Mouse (Mus musculus): Measurements from ENCODE around the gene Sh2d2a. TPM values are rescaled to one million over a fixed set of nuclear protein-coding genes. Genes with fewer than 3 reads are reported as not detected.
"Not testable (repeated sequence)": the region's sequence is repeated elsewhere in the genome, so short reads cannot be mapped to it uniquely, and the experiment has no call there.

Gene Sh2d2a
- not detected for total RNA-seq (2021)
- long read RNA-seq, experiment 1, result 0 reads
- long read RNA-seq, experiment 2, result 0 reads

- H3K27ac ChIP-seq, result no peak within 1 kb of the TSS
- no peak for DNase-seq (ENCODE audit: extremely low spot score in 1 of 2, low spot score in 2 of 2)
- H3K4me3 ChIP-seq, result no peak within 1 kb of the TSS
- no peak for TF ChIP-seq CTCF (IDR thresholded peaks at IDR 0.05)
- intact Hi-C loops (cut with DNase I), result no loop called here
These were observed at the start of gene Sh2d2a for GRCm38 (mm10) chr3:87846650-87847110. TSS of gene Sh2d2a (plus strand) at chr3:87846755.

- no peak overlapping the region for H3K4me3 ChIP-seq
- no peak for TF ChIP-seq CTCF (IDR thresholded peaks at IDR 0.05)
- DNase-seq (ENCODE audit: extremely low spot score in 1 of 2, low spot score in 2 of 2), result no peak
- H3K27ac ChIP-seq, result no peak overlapping the region
- intact Hi-C loops (cut with DNase I), result no loop called here
These were observed 44.9 kb upstream of the Sh2d2a start for GRCm38 (mm10) chr3:87801681-87802080.

GRCm38 (mm10) chr3:87804038-87804677, 42.4 kb upstream of the Sh2d2a start:
- Histone ChIP-seq H3K27ac (no peak overlapping the region), H3K4me3 (no peak overlapping the region)
- intact Hi-C loops (cut with DNase I), result no loop called here
- no peak for DNase-seq (ENCODE audit: extremely low spot score in 1 of 2, low spot score in 2 of 2)
- no peak for TF ChIP-seq CTCF (IDR thresholded peaks at IDR 0.05)

- Histone ChIP-seq H3K4me3 (no peak overlapping the region), H3K27ac (no peak overlapping the region)
- no peak for TF ChIP-seq CTCF (IDR thresholded peaks at IDR 0.05)
- DNase-seq (ENCODE audit: extremely low spot score in 1 of 2, low spot score in 2 of 2), result no peak
- intact Hi-C loops (cut with DNase I), result no loop called here
These were observed 37.1 kb upstream of the Sh2d2a start for GRCm38 (mm10) chr3:87809322-87809962.

GRCm38 (mm10) chr3:87811297-87811696, 35.3 kb upstream of the Sh2d2a start:
- no peak overlapping the region for H3K27ac ChIP-seq
- TF ChIP-seq CTCF (IDR thresholded peaks at IDR 0.05), result no peak
- intact Hi-C loops (cut with DNase I), result no loop called here
- no peak for DNase-seq (ENCODE audit: extremely low spot score in 1 of 2, low spot score in 2 of 2)
- H3K4me3 ChIP-seq, result no peak overlapping the region

- no peak overlapping the region for H3K4me3 ChIP-seq
- TF ChIP-seq CTCF (IDR thresholded peaks at IDR 0.05), result no peak
- no peak overlapping the region for H3K27ac ChIP-seq
- no peak for DNase-seq (ENCODE audit: extremely low spot score in 1 of 2, low spot score in 2 of 2)
- intact Hi-C loops (cut with DNase I), result no loop called here
These were observed 34.1 kb upstream of the Sh2d2a start for GRCm38 (mm10) chr3:87812413-87812812.

GRCm38 (mm10) chr3:87812873-87813272, 33.7 kb upstream of the Sh2d2a start:
- H3K27ac ChIP-seq, result no peak overlapping the region
- no peak for DNase-seq (ENCODE audit: extremely low spot score in 1 of 2, low spot score in 2 of 2)
- H3K4me3 ChIP-seq, result no peak overlapping the region
- intact Hi-C loops (cut with DNase I), result no loop called here
- no peak for TF ChIP-seq CTCF (IDR thresholded peaks at IDR 0.05)

GRCm38 (mm10) chr3:87816166-87816565, 30.4 kb upstream of the Sh2d2a start:
- intact Hi-C loops (cut with DNase I), result loop anchor here (1.0 kb wide), 3 partner anchors 21 to 60 kb away; partner anchors contain the start of gene Ntrk1
- TF ChIP-seq CTCF (IDR thresholded peaks at IDR 0.05), result no peak
- no peak for DNase-seq (ENCODE audit: extremely low spot score in 1 of 2, low spot score in 2 of 2)

GRCm38 (mm10) chr3:87816646-87817093, 29.9 kb upstream of the Sh2d2a start:
- H3K4me3 ChIP-seq, result no peak overlapping the region
- intact Hi-C loops (cut with DNase I), result loop anchor here (1.0 kb wide), 3 partner anchors 21 to 60 kb away; partner anchors contain the start of gene Ntrk1
- DNase-seq (ENCODE audit: extremely low spot score in 1 of 2, low spot score in 2 of 2), result peak; percentile 62 to 74
- no peak overlapping the region for H3K27ac ChIP-seq
- peak; percentile 86 for TF ChIP-seq CTCF (IDR thresholded peaks at IDR 0.05)

More at GRCm38 (mm10) chr3:87816166-87816565, 30.4 kb upstream of the Sh2d2a start:
- Histone ChIP-seq H3K4me3 (no peak overlapping the region), H3K27ac (no peak overlapping the region)

- no peak overlapping the region for H3K27ac ChIP-seq
- H3K4me3 ChIP-seq, result no peak overlapping the region
- intact Hi-C loops (cut with DNase I), result no loop called here
- TF ChIP-seq CTCF (IDR thresholded peaks at IDR 0.05), result no peak
- DNase-seq (ENCODE audit: extremely low spot score in 1 of 2, low spot score in 2 of 2), result no peak
These were observed 28.3 kb upstream of the Sh2d2a start for GRCm38 (mm10) chr3:87818226-87818625.

GRCm38 (mm10) chr3:87824206-87824605, 22.3 kb upstream of the Sh2d2a start, which contains the start of gene Pear1:
TSS of gene Pear1 (minus strand) at chr3:87824306.
- H3K27ac ChIP-seq; intact Hi-C loops (cut with DNase I); H3K4me3 ChIP-seq; DNase-seq (ENCODE audit: extremely low spot score in 1 of 2, low spot score in 2 of 2): not testable (repeated sequence)

- H3K27ac ChIP-seq, result no peak overlapping the region
- no peak overlapping the region for H3K4me3 ChIP-seq
- no peak for TF ChIP-seq CTCF (IDR thresholded peaks at IDR 0.05)
- intact Hi-C loops (cut with DNase I), result no loop called here
- DNase-seq (ENCODE audit: extremely low spot score in 1 of 2, low spot score in 2 of 2), result no peak
These were observed 18.1 kb upstream of the Sh2d2a start for GRCm38 (mm10) chr3:87828435-87828834.
